Mouse (Mus musculus) CH12.LX (cell line): ENCODE results near the gene Banf2. TPM values are rescaled to one million over a fixed set of nuclear protein-coding genes. Genes with fewer than 3 reads are reported as not detected.

Source experiments
- DNase-seq: peaks from one replicate; pipeline ENCODE4 v3.0.0-alpha.2; 2013; ENCODE audit errors: extremely low read depth
- H3K27ac ChIP-seq: 2 replicates; pipeline ENCODE4 v1.5.1; 2012; ENCODE audit warnings: low read depth, mild to moderate bottlenecking, control low read depth, moderate library complexity; ENCODE audit not compliant: insufficient read depth
- H3K27me3 ChIP-seq: replicated peaks from 2 replicates; pipeline ENCODE3; 2012; ENCODE audit warnings: inconsistent platforms
- H3K36me3 ChIP-seq, 2 experiments: replicated peaks in 1 of 2; 2 replicates each; pipeline versions ENCODE3 to v1.6.1; 2012; ENCODE audit warnings: inconsistent platforms in 1 of 2, low read length in 1 of 2, mild to moderate bottlenecking in 1 of 2, mixed read lengths in 1 of 2, moderate library complexity in 1 of 2; ENCODE audit not compliant: control insufficient read depth in 1 of 2, insufficient read depth in 1 of 2
- H3K4me1 ChIP-seq, 2 experiments: 2 replicates each; pipeline ENCODE4 v1.6.1; 2012; ENCODE audit warnings: inconsistent platforms in 1 of 2, moderate library complexity in 1 of 2; ENCODE audit not compliant: insufficient read depth in 2 of 2, control insufficient read depth in 1 of 2
- H3K4me2 ChIP-seq: 2 replicates; pipeline ENCODE4 v1.6.1; 2012; ENCODE audit warnings: low read depth, mild to moderate bottlenecking, control low read depth; ENCODE audit not compliant: poor library complexity, insufficient read depth, severe bottlenecking
- H3K4me3 ChIP-seq, 3 experiments: fragments of 150-350 bp in 1 of 3; sonication (generic) in 1 of 3; replicated peaks in 1 of 3; 2 replicates each; pipeline versions ENCODE3 to v1.5.1; 2011 to 2012; ENCODE audit warnings: low read depth in 2 of 3, low read length in 2 of 3, mild to moderate bottlenecking in 2 of 3, moderate library complexity in 2 of 3, control low read depth in 1 of 3, improper control_type of control experiment in 1 of 3, inconsistent platforms in 1 of 3, mixed read lengths in 1 of 3; ENCODE audit not compliant: poor library complexity in 1 of 3
- H3K79me2 ChIP-seq: replicated peaks from 2 replicates; pipeline ENCODE4 v1.6.1; 2012; ENCODE audit warnings: mild to moderate bottlenecking, moderate library complexity; ENCODE audit not compliant: control insufficient read depth, poor library complexity, insufficient read depth, severe bottlenecking; ENCODE audit errors: extremely low read depth
- H3K9ac ChIP-seq: 2 replicates; pipeline ENCODE4 v1.6.1; 2012; ENCODE audit warnings: low read depth, mild to moderate bottlenecking, control low read depth, moderate library complexity; ENCODE audit not compliant: insufficient read depth
- H3K9me3 ChIP-seq: replicated peaks from 2 replicates; pipeline ENCODE3; 2012; ENCODE audit warnings: low read length, inconsistent platforms, mixed read lengths
- BHLHE40 ChIP-seq: IDR thresholded peaks from 2 replicates; pipeline ENCODE4 v1.6.1; 2011; ENCODE audit warnings: mild to moderate bottlenecking, low read depth, low read length, improper control_type of control experiment
- CTCF ChIP-seq, 2 experiments: IDR thresholded peaks in 1 of 2; conservative IDR thresholded peaks in 1 of 2; 2 replicates each; pipeline ENCODE4 v1.5.1; 2011 to 2012; ENCODE audit warnings: low read depth in 2 of 2, low read length in 2 of 2, improper control_type of control experiment in 1 of 2, inconsistent platforms in 1 of 2, mild to moderate bottlenecking in 1 of 2, moderate library complexity in 1 of 2
- E2F4 ChIP-seq: IDR thresholded peaks from 2 replicates; pipeline ENCODE4 v1.6.1; 2011; ENCODE audit warnings: low read depth, low read length, improper control_type of control experiment; ENCODE audit not compliant: insufficient replicate concordance
- EP300 ChIP-seq: IDR thresholded peaks from 2 replicates; pipeline ENCODE4 v1.6.1; 2011; ENCODE audit warnings: low read length, improper control_type of control experiment
- ETS1 ChIP-seq: conservative IDR thresholded peaks from 2 replicates; pipeline ENCODE4 v1.6.1; 2012; ENCODE audit warnings: low read depth, mild to moderate bottlenecking, inconsistent platforms, low read length, improper control_type of control experiment, moderate library complexity
- JUN ChIP-seq: IDR thresholded peaks from 2 replicates; pipeline ENCODE4 v1.6.1; 2011; ENCODE audit warnings: low read depth, mild to moderate bottlenecking, low read length, improper control_type of control experiment, moderate library complexity; ENCODE audit not compliant: insufficient read depth
- MAX ChIP-seq: IDR thresholded peaks from 2 replicates; pipeline ENCODE4 v1.6.1; 2011; ENCODE audit warnings: low read length, improper control_type of control experiment
- MAZ ChIP-seq: IDR thresholded peaks from 2 replicates; pipeline ENCODE4 v1.6.1; 2012; ENCODE audit warnings: low read depth, mild to moderate bottlenecking, inconsistent platforms, low read length, improper control_type of control experiment, moderate library complexity
- MEF2A ChIP-seq: IDR thresholded peaks from 2 replicates; pipeline ENCODE4 v1.6.1; 2014; ENCODE audit warnings: low read depth, mild to moderate bottlenecking, inconsistent platforms, low read length, improper control_type of control experiment, borderline replicate concordance
- MXI1 ChIP-seq: IDR thresholded peaks from 2 replicates; pipeline ENCODE4 v1.6.1; 2011; ENCODE audit warnings: mild to moderate bottlenecking, low read depth, low read length, improper control_type of control experiment
- NELFE ChIP-seq: IDR thresholded peaks from 2 replicates; pipeline ENCODE4 v1.6.1; 2011; ENCODE audit warnings: low read depth, low read length, improper control_type of control experiment
- NRF1 ChIP-seq: IDR thresholded peaks from 2 replicates; pipeline ENCODE4 v1.6.1; 2014; ENCODE audit warnings: low read depth, mild to moderate bottlenecking, inconsistent platforms, low read length, improper control_type of control experiment, moderate library complexity
- PAX5 ChIP-seq: IDR thresholded peaks from 2 replicates; pipeline ENCODE4 v1.6.1; 2012; ENCODE audit warnings: low read length, inconsistent platforms, mixed read lengths
- POLR2AphosphoS2 ChIP-seq: IDR thresholded peaks from 2 replicates; pipeline ENCODE4 v1.6.1; 2011; ENCODE audit warnings: low read depth, low read length, improper control_type of control experiment
- RAD21 ChIP-seq: IDR thresholded peaks from 2 replicates; pipeline ENCODE4 v1.6.1; 2011; ENCODE audit warnings: low read depth, mild to moderate bottlenecking, low read length, improper control_type of control experiment, moderate library complexity
- RCOR1 ChIP-seq: conservative IDR thresholded peaks from 2 replicates; pipeline ENCODE4 v1.6.1; 2012; ENCODE audit warnings: low read depth, mild to moderate bottlenecking, inconsistent platforms, low read length, improper control_type of control experiment
- TBP ChIP-seq: conservative IDR thresholded peaks from 2 replicates; pipeline ENCODE4 v1.6.1; 2011; ENCODE audit warnings: low read depth, low read length, improper control_type of control experiment
- TCF12 ChIP-seq: IDR thresholded peaks from 2 replicates; pipeline ENCODE4 v1.6.1; 2014; ENCODE audit warnings: low read depth, mild to moderate bottlenecking, inconsistent platforms, low read length, improper control_type of control experiment
- USF1 ChIP-seq: IDR thresholded peaks from 2 replicates; pipeline ENCODE4 v1.6.1; 2014; ENCODE audit warnings: low read depth, mild to moderate bottlenecking, inconsistent platforms, low read length, improper control_type of control experiment
- USF2 ChIP-seq: conservative IDR thresholded peaks from 2 replicates; pipeline ENCODE4 v1.6.1; 2011; ENCODE audit warnings: low read depth, low read length, improper control_type of control experiment
- ZC3H11A ChIP-seq: IDR thresholded peaks from 2 replicates; pipeline ENCODE4 v1.6.1; 2012; ENCODE audit warnings: low read depth, mild to moderate bottlenecking, inconsistent platforms, low read length, improper control_type of control experiment
- ZKSCAN1 ChIP-seq: IDR thresholded peaks from 2 replicates; pipeline ENCODE4 v1.6.1; 2012; ENCODE audit warnings: low read depth, inconsistent platforms, low read length, improper control_type of control experiment, borderline replicate concordance
- ZMIZ1 ChIP-seq: IDR thresholded peaks from 2 replicates; pipeline ENCODE4 v1.6.1; 2012; ENCODE audit warnings: low read depth, mild to moderate bottlenecking, inconsistent platforms, low read length, improper control_type of control experiment
- ZNF384 ChIP-seq: IDR thresholded peaks from 2 replicates; pipeline ENCODE4 v1.6.1; 2012; ENCODE audit warnings: low read depth, low read length, improper control_type of control experiment, inconsistent platforms
- dilution Hi-C: fragments of 300-500 bp; cut with MboI; formaldehyde crosslinking; loops from 2 replicates; pipeline ENCODE4 v1.14.3; 2020; ENCODE audit warnings: low sequenced_read_pairs; ENCODE audit not compliant: extremely low pct_unique_long_range_greater_than_20kb, extremely low pct_ligation_motif_present
- in situ Hi-C: fragments of 300-500 bp; cut with MboI; formaldehyde crosslinking; loops from 3 replicates; pipeline ENCODE4 v1.14.3; 2019; ENCODE audit warnings: low sequenced_read_pairs, low pct_ligation_motif_present, low pct_unique_long_range_greater_than_20kb, mixed read lengths
- polyA plus RNA-seq: library from polyadenylated mRNA; unstranded; fragments of >175 nt; gene quantifications from 2 replicates; pipeline ENCODE4 v1.2.1, GENCODE M21; 2012; ENCODE audit warnings: low read depth; ENCODE audit not compliant: insufficient read length
- total RNA-seq, 2 experiments: library from RNA; depleted of rRNA; stranded (reverse); fragments of 300-350 nt in 1 of 2; fragments of >200 nt in 1 of 2; gene quantifications; 2 replicates each; pipeline ENCODE4 v1.2.3; 2012 to 2014

The Banf2 gene
- total and polyA plus RNA-seq, 3 experiments, result not detected

DNA sequence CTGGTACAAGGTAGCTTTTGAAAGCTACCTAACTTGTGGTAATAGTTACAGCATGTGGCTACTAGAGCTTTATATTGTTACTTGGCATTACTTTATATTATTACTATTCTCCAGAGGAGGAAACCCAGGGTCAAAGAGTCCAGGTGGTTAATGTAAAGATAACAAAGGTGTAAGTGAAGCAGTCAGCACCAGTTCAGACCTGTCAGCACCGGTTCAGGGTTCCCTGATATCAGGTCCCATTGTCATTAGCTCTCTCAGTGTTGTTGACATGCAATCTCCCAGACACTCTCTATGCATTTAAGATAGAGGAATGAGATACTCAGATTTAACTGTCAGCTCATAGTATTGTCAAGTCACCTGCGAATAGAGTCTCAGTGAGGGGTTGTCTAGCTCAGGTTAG, 75.0 kb downstream of the Banf2 start:
- in situ Hi-C loops (no loop called here), dilution Hi-C loops (no loop called here)
- H3K9me3 ChIP-seq, result no peaks in the 10 kb centered on the region
- no peak for TF ChIP-seq CTCF (conservative IDR thresholded peaks at IDR 0.05 in 1 of 2, IDR thresholded peaks at IDR 0.05 in 1 of 2; ENCODE audit: low read depth in 2 of 2, low read length in 2 of 2)
- TF ChIP-seq TBP, result no peak
- no peak for TF ChIP-seq ETS1
- no peak for TF ChIP-seq NRF1
- TF ChIP-seq RCOR1, result no peak
- no peak for TF ChIP-seq RAD21
- no peak for TF ChIP-seq PAX5
- TF ChIP-seq ZKSCAN1, result no peak
- TF ChIP-seq JUN, result no peak
- TF ChIP-seq TCF12, result no peak
- TF ChIP-seq E2F4, result no peak
- no peak for TF ChIP-seq USF1
- no peak for TF ChIP-seq MXI1
- no peaks in the 10 kb centered on the region for H3K36me3 ChIP-seq
- no peak overlapping the region for H3K27ac ChIP-seq
- no peaks in the 10 kb centered on the region for H3K79me2 ChIP-seq
- H3K4me1 ChIP-seq, result peaks cover 8 to 20% of the 10 kb centered on the region in 2 experiments
- DNase-seq, result no peak
- H3K9ac ChIP-seq, result no peak overlapping the region
- no peak overlapping the region for H3K4me3 ChIP-seq
- no peak overlapping the region for H3K4me2 ChIP-seq
- peaks cover 31% of the 10 kb centered on the region for H3K27me3 ChIP-seq

DNA sequence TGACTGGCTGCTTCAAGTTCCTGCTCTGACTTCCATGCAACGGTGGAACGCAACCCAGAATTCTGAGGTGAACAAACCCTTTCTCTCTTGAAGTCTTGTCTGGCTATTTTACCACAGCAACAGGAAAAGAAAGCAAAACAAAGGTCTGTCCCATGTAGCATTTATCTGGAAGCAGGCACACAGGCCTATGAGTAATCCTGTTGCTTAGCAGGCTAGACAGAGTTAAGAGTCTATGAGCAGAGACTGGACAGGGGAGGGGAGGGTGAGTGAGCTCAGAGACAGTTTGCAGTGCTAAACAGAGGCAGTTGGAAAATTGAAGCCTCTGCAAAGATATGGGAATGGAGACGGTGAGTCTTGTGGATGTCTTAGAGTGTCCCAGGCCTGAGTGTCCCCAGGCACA, 75.5 kb downstream of the Banf2 start:
- TF ChIP-seq MAX, result no peak
- TF ChIP-seq TCF12, result no peak
- TF ChIP-seq POLR2AphosphoS2, result no peak
- no peak for TF ChIP-seq BHLHE40
- no peak for TF ChIP-seq EP300
- no peak for TF ChIP-seq RAD21
- no peak for TF ChIP-seq JUN
- no peak for TF ChIP-seq MEF2A
- TF ChIP-seq ZMIZ1, result no peak
- TF ChIP-seq PAX5, result no peak
- no peak for TF ChIP-seq NELFE
- TF ChIP-seq ZNF384, result no peak
- TF ChIP-seq ETS1, result no peak
- TF ChIP-seq RCOR1, result no peak
- TF ChIP-seq MAZ, result no peak
- TF ChIP-seq CTCF (conservative IDR thresholded peaks at IDR 0.05 in 1 of 2, IDR thresholded peaks at IDR 0.05 in 1 of 2; ENCODE audit: low read depth in 2 of 2, low read length in 2 of 2), result no peak
- TF ChIP-seq ZC3H11A, result no peak
- no peak for TF ChIP-seq E2F4
- TF ChIP-seq USF2, result no peak
- TF ChIP-seq, all 38 proteins: peak for 0
- H3K27me3 ChIP-seq, result peaks cover 31% of the 10 kb centered on the region
- peaks cover 10 to 25% of the 10 kb centered on the region in 2 experiments for H3K4me1 ChIP-seq
- H3K79me2 ChIP-seq, result no peaks in the 10 kb centered on the region
- H3K27ac ChIP-seq, result no peak overlapping the region
- H3K4me3 ChIP-seq, result no peak overlapping the region
- no peak overlapping the region for H3K9ac ChIP-seq
- H3K9me3 ChIP-seq, result no peaks in the 10 kb centered on the region
- DNase-seq, result no peak
- no peak overlapping the region for H3K4me2 ChIP-seq
- in situ Hi-C loops (no loop called here), dilution Hi-C loops (no loop called here)
- no peaks in the 10 kb centered on the region for H3K36me3 ChIP-seq
